Mouse (Mus musculus): Measurements from ENCODE around the gene Zcchc7. TPM values are rescaled to one million over a fixed set of nuclear protein-coding genes. Genes with fewer than 3 reads are reported as not detected.

The Zcchc7 gene
- polyA plus RNA-seq, 1 experiment from 2014 or later, result 53.6 TPM

DNA sequence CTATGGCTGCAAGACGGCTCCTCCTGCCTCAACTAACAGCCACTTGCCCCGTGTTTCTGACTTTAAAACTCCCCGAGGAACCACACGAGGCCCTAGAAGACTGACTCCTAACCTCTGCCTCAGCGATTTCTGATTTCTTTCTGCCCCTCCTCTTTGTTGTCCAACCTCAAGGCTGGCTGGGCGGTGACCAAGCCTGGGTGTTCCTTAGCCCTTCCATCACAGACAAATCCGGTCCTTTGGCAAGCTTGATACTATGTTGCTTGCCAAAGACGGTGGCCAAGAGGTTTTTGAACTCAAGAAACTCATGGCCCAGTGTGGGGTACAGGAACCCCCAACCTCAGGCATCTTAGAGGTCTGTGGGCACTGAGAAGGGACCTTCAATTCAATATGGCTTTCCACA, 218.7 kb downstream of the Zcchc7 start:
- WGBS, result 77% methylated on average over 8 of the region's 8 CpGs
- Histone ChIP-seq H3K9ac (replicated peaks; ENCODE audit: low read depth, low read length) (no peak overlapping the region), H3K27ac (ENCODE audit: low read depth, low read length) (no peak overlapping the region), H3K4me3 (ENCODE audit: low read depth, low read length) (no peak overlapping the region), H3K4me2 (ENCODE audit: low read depth, low read length) (no peak overlapping the region), H3K9me3 (ENCODE audit: control insufficient read depth, low read length) (no peaks in the 10 kb centered on the region), H3K27me3 (ENCODE audit: control insufficient read depth, insufficient read depth, low read length) (no peaks in the 10 kb centered on the region), H3K4me1 (ENCODE audit: control insufficient read depth, insufficient read depth, low read length) (no peaks in the 10 kb centered on the region), H3K36me3 (ENCODE audit: control insufficient read depth, insufficient read depth, low read length) (no peaks in the 10 kb centered on the region)
- no peak for ATAC-seq (ENCODE audit: low read depth)

DNA sequence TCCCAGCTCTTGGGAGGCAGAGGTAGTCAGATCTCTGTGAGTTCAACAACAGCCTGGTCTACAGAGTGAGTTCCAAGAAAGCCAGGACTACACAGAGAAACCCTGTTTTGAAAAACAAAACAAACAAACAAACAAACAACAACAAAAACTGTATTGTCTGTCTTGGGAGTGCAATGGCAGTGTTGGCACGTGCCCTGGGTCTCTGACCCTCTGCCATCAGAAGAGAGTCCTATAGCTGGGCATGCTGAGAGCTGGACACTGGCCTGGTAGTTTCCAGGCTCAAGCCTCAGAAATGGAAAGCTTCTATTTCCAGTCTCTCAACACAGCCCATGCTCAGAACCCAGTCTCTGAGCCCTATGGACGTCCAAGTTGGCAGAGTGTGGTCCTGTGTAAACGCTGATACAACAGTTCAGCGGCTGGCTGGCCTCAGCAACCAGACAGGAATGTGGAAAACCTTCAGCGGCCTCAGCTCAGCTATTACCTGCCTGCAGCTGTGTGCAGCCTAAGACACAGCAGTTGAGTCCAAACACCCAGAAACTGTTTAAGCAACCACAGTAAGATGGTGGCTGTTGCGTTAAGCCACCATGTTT, 220.4 kb downstream of the Zcchc7 start:
- 79% methylated on average over 6 of the region's 6 CpGs for WGBS
- no peaks in the 10 kb centered on the region for H3K9me3 ChIP-seq (ENCODE audit: control insufficient read depth, low read length)
- ATAC-seq (ENCODE audit: low read depth), result no peak
- no peak overlapping the region for H3K4me3 ChIP-seq (ENCODE audit: low read depth, low read length)
- H3K27ac ChIP-seq (ENCODE audit: low read depth, low read length), result no peak overlapping the region
- no peaks in the 10 kb centered on the region; the same call in 1 of the 2 replicates for H3K4me1 ChIP-seq (ENCODE audit: control insufficient read depth, insufficient read depth, low read length)
- no peaks in the 10 kb centered on the region for H3K27me3 ChIP-seq (ENCODE audit: control insufficient read depth, insufficient read depth, low read length)
- H3K36me3 ChIP-seq (ENCODE audit: control insufficient read depth, insufficient read depth, low read length), result no peaks in the 10 kb centered on the region
- no peak overlapping the region for H3K4me2 ChIP-seq (ENCODE audit: low read depth, low read length)
- H3K9ac ChIP-seq (replicated peaks; ENCODE audit: low read depth, low read length), result no peak overlapping the region

DNA sequence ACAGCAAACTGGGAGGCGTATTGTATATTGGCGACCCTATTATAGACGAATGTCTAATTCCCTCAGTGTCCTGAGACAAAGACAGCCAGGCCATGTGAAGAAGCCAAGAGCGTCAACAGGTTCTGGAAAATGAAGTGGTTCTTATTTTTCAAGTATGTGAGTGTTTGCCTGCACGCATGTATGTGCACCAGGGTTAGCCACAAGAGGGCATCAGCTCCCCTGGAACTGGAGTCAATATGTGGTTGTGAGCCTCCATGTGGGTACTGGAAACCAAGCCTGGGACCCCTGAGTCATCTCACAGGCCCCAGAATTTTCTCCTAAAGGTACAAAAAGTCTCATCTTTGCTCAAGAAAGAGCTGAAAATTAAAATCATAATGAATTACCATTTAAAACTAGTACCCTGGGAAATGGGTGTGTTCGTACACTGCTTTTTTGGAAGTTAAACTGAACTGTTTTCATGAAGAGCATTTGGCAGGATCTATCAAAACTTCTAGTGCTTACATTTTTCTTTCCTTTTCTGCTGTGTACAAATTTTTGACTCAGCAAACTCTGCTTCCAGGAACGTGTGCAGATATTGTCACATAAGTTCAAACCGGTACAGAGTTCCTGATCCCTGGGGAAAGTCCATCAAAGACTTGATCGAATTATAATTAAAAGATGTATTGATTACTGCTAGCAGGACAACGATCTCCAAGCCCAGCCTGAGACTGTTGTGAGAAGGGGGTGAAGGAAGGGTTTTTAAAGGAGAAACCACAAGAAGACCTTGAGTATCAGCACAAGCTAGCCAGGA, 221.4 kb downstream of the Zcchc7 start:
- 87% methylated on average over 10 of the region's 10 CpGs for WGBS
- Histone ChIP-seq H3K4me2 (ENCODE audit: low read depth, low read length) (no peak overlapping the region), H3K4me1 (ENCODE audit: control insufficient read depth, insufficient read depth, low read length) (peaks cover 9% of the 10 kb centered on the region; the same call in 1 of the 2 replicates), H3K27me3 (ENCODE audit: control insufficient read depth, insufficient read depth, low read length) (no peaks in the 10 kb centered on the region), H3K36me3 (ENCODE audit: control insufficient read depth, insufficient read depth, low read length) (no peaks in the 10 kb centered on the region), H3K9me3 (ENCODE audit: control insufficient read depth, low read length) (no peaks in the 10 kb centered on the region), H3K4me3 (ENCODE audit: low read depth, low read length) (no peak overlapping the region), H3K27ac (ENCODE audit: low read depth, low read length) (no peak overlapping the region), H3K9ac (replicated peaks; ENCODE audit: low read depth, low read length) (no peak overlapping the region)
- ATAC-seq (ENCODE audit: low read depth), result no peak

DNA sequence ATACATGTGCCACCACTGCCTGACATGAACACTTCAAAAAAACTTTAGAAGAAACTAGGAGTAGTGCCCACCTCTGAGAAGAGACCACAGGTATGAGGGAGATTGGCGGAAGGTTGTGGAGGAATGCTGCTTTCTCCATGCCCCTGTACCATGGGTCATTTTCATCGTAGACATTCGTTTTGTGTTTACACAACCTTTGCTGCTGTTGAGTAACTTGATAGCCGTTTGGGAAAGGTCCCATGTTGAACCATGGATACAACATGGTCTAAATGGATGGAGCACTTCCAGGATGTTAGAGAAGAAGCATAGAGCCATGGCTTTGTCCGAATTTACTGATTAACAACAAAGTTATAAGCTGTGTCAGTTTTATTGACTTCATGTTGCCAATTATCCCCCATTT, 222.5 kb downstream of the Zcchc7 start:
- Histone ChIP-seq H3K27me3 (ENCODE audit: control insufficient read depth, insufficient read depth, low read length) (no peaks in the 10 kb centered on the region), H3K9ac (replicated peaks; ENCODE audit: low read depth, low read length) (no peak overlapping the region), H3K36me3 (ENCODE audit: control insufficient read depth, insufficient read depth, low read length) (no peaks in the 10 kb centered on the region), H3K4me2 (ENCODE audit: low read depth, low read length) (no peak overlapping the region), H3K4me1 (ENCODE audit: control insufficient read depth, insufficient read depth, low read length) (peaks cover 9% of the 10 kb centered on the region; the same call in 1 of the 2 replicates), H3K4me3 (ENCODE audit: low read depth, low read length) (no peak overlapping the region), H3K27ac (ENCODE audit: low read depth, low read length) (no peak overlapping the region), H3K9me3 (ENCODE audit: control insufficient read depth, low read length) (no peaks in the 10 kb centered on the region)
- 81% methylated on average over 5 of the region's 5 CpGs for WGBS
- ATAC-seq (ENCODE audit: low read depth), result no peak

DNA sequence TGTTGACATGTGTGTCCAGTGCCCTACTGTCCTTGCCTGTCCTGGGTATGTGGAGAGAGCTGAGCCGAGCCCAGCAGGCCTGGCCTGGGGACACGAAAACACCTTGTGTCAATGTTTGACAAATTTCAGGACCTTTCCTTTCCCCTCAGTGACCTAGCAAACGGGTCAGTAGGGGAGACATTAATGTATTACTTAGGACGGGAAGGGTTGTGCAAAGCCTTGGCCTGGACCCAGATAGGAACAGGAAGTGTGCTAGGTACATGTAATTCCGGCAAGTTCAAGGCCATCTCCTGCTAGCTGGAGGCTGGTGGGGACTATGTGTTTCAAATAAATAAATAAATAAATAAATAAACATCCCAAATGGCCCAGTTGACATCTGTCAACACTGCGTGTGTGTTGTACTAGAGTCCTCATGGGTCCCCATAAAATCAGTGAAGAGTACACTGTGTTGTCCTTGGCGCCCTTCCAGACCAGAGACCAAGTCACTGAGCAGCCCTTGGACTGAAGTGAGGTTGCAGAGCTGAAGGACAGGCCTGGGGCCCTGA, 224.2 kb downstream of the Zcchc7 start:
- peaks cover 9% of the 10 kb centered on the region; the same call in 1 of the 2 replicates for H3K4me1 ChIP-seq (ENCODE audit: control insufficient read depth, insufficient read depth, low read length)
- 71% methylated on average over 7 of the region's 7 CpGs for WGBS
- no peak overlapping the region for H3K4me3 ChIP-seq (ENCODE audit: low read depth, low read length)
- no peak overlapping the region for H3K9ac ChIP-seq (replicated peaks; ENCODE audit: low read depth, low read length)
- H3K4me2 ChIP-seq (ENCODE audit: low read depth, low read length), result no peak overlapping the region
- no peaks in the 10 kb centered on the region for H3K9me3 ChIP-seq (ENCODE audit: control insufficient read depth, low read length)
- no peak overlapping the region for H3K27ac ChIP-seq (ENCODE audit: low read depth, low read length)
- peak; percentile 12; the same call in 1 of the 2 replicates for ATAC-seq (ENCODE audit: low read depth)
- no peaks in the 10 kb centered on the region for H3K36me3 ChIP-seq (ENCODE audit: control insufficient read depth, insufficient read depth, low read length)
- H3K27me3 ChIP-seq (ENCODE audit: control insufficient read depth, insufficient read depth, low read length), result no peaks in the 10 kb centered on the region

DNA sequence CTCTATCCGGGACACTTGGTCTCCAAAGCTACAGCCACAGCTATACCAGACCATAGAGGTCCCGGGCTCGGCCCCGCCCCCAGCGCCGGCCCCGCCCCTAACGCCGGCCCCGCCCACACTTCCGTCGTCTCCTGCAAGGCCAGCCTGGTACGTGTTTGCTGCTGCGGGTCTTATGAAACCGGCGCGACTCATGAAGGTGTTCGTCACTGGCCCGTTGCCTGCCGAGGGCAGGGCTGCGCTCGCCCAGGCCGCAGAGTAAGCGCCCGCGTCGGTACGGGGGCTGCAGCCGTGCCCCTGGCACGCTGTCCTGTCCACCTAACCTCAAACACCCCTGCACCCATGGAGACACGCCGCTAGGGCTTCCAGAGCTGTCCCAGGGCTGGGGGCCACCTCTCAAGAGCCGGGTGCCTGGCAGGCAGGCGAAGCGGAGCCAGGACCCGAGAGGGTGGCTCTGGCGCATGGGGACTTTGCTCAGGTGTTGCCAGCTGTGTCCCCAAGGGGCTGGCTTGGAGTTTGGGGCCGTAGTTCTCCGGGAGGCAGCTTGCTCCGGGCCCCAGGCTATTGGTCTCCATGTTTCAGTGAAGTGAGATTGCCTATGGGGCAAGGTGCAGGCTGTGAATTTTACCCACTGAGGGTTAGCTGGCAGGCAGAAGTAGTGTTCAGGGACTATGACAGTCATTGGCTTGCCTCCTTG, 225.8 kb downstream of the Zcchc7 start, which contains the start of gene Grhpr:
Gene Grhpr (plus strand): TSS at position 116 of the 694 bp plus-strand sequence.
- Histone ChIP-seq H3K4me3 (ENCODE audit: low read depth, low read length) (peak within 1 kb of the TSS; percentile 50), H3K27me3 (ENCODE audit: control insufficient read depth, insufficient read depth, low read length) (no peaks in the 10 kb centered on the region), H3K4me2 (ENCODE audit: low read depth, low read length) (peak within 1 kb of the TSS; percentile 71), H3K9me3 (ENCODE audit: control insufficient read depth, low read length) (no peaks in the 10 kb centered on the region), H3K9ac (replicated peaks; ENCODE audit: low read depth, low read length) (peak within 1 kb of the TSS; percentile 64), H3K4me1 (ENCODE audit: control insufficient read depth, insufficient read depth, low read length) (peaks cover 9% of the 10 kb centered on the region; the same call in 1 of the 2 replicates), H3K36me3 (ENCODE audit: control insufficient read depth, insufficient read depth, low read length) (no peaks in the 10 kb centered on the region), H3K27ac (ENCODE audit: low read depth, low read length) (peak within 1 kb of the TSS; percentile 4; the same call in 1 of the 2 replicates)
- WGBS, result 1% methylated on average over 40 of the region's 40 CpGs
- peak; percentile 92 for ATAC-seq (ENCODE audit: low read depth)

Small RNA genes within 50 kb of the gene (microRNA-seq; reads per million reads assigned to microRNA genes)
- not detected for gene Gm22639

Other genes with a start within 250 kb of the Zcchc7 start
- gene Pax5, start 45.4 kb upstream of the Zcchc7 start, polyA plus RNA-seq (2014; fragmentation: Nextera tagmentation; extraction: Ambion mirVana), result 0.89 and 1.5 TPM in 2 replicates
- gene Grhpr, start 225.5 kb downstream of the Zcchc7 start, polyA plus RNA-seq (2014; fragmentation: Nextera tagmentation; extraction: Ambion mirVana), result 29.7 and 30.5 TPM in 2 replicates